Mouse (Mus musculus) bone marrow macrophage, adult 2 months (primary cell): ENCODE results near the gene Nt5m.

ENCODE experiments used
- CTCF ChIP-seq: IDR thresholded peaks from 2 replicates; pipeline ENCODE4 v1.5.1; 2012; ENCODE audit warnings: low read depth, mild to moderate bottlenecking, low read length, moderate library complexity
- POLR2A ChIP-seq: IDR thresholded peaks from 2 replicates; pipeline ENCODE4 v1.6.1; 2012; ENCODE audit warnings: mild to moderate bottlenecking, low read depth, low read length, borderline replicate concordance

GRCm38 (mm10) chr11:59902045-59902726 lies 62.9 kb downstream of the Nt5m start:
- TF ChIP-seq CTCF: no peak
- no peak for TF ChIP-seq POLR2A
